ENCODE assay signal across 27 mouse cellular contexts in genomic region chr7:133027930-133028329, GRCm38 (mm10).
"Had no signal": no experiment of that assay in that cellular context is flagged by ENCODE, and none has a peak within 500 bp of the region (broad histone marks: within the 10 kb centered on the region; RNA-seq: fewer than 3 reads in every experiment).

No protein-coding gene starts in this region.

- H3K36me3 ChIP-seq: heart, embryonic 12.5 days; hindbrain, embryonic 12.5 days; liver, embryonic 13.5 days; liver, embryonic 15.5 days had no signal

- H3K27me3 ChIP-seq: heart, embryonic 12.5 days; hindbrain, embryonic 12.5 days; limb, embryonic 12.5 days; liver, embryonic 13.5 days; liver, embryonic 15.5 days had no signal

- ATAC-seq: hindbrain, embryonic 16.5 days; inflammation-experienced regulatory T-cells, adult 6 months; intestine, embryonic 16.5 days had no signal

- H3K27ac ChIP-seq: gastrocnemius, adult 2 months; heart, embryonic 10.5 days; hindbrain, embryonic 10.5 days; hindbrain, embryonic 12.5 days; hindbrain, embryonic 14.5 days; layer of hippocampus, adult 2 months; left cerebral cortex, adult 2 months; limb, embryonic 10.5 days; limb, embryonic 12.5 days; liver, embryonic 13.5 days; liver, embryonic 15.5 days had no signal

- H3K9ac ChIP-seq: heart, embryonic 12.5 days; hindbrain, embryonic 12.5 days; hindbrain, embryonic 14.5 days; limb, embryonic 12.5 days; liver, embryonic 13.5 days; liver, embryonic 15.5 days had no signal

- H3K9me3 ChIP-seq: heart, embryonic 10.5 days; heart, embryonic 12.5 days; hindbrain, embryonic 10.5 days; hindbrain, embryonic 12.5 days; limb, embryonic 10.5 days; limb, embryonic 12.5 days; liver, embryonic 13.5 days; liver, embryonic 15.5 days had no signal

- H3K4me3 ChIP-seq: gastrocnemius, adult 2 months; heart, embryonic 10.5 days; heart, embryonic 12.5 days; hindbrain, embryonic 10.5 days; hindbrain, embryonic 12.5 days; layer of hippocampus, adult 2 months; left cerebral cortex, adult 2 months; limb, embryonic 10.5 days; limb, embryonic 12.5 days; liver, embryonic 13.5 days; liver, embryonic 15.5 days had no signal

- DNase-seq: gastrocnemius, adult 2 months; gastrocnemius, postnatal 10 days; gastrocnemius, postnatal 25 days; heart, adult 18-20 months; heart, postnatal 10 days; heart, postnatal 4 days; kidney, adult 18-20 months; kidney, adult 8-10 months; kidney, postnatal 10 days; kidney, postnatal 25 days; kidney, postnatal 4 days; liver; liver, embryonic 13.5 days had no signal

- H3K4me2 ChIP-seq: heart, embryonic 12.5 days; hindbrain, embryonic 12.5 days; hindbrain, embryonic 14.5 days; limb, embryonic 12.5 days; liver, embryonic 11.5 days; liver, embryonic 13.5 days; liver, embryonic 15.5 days had no signal
